Mouse (Mus musculus) spleen, adult 2 months (tissue): ENCODE results near the gene Zfp777. TPM values are rescaled to one million over a fixed set of nuclear protein-coding genes. Genes with fewer than 3 reads are reported as not detected.
A peak's percentile ranks its signal among the peaks of the same experiment; 100 is the strongest.

Experiments
- DNase-seq, 2 experiments: peaks; one replicate each; pipeline versions ENCODE4 v3.0.0 to v3.0.0-alpha.2; 2012 to 2021; ENCODE audit warnings: low spot score in 2 of 2, low read depth in 1 of 2
- H3K27ac ChIP-seq: fragments of 200-500 bp; 2 replicates; pipeline ENCODE4 v1.5.1; 2012; ENCODE audit warnings: low read length, inconsistent platforms; ENCODE audit not compliant: insufficient read depth
- H3K27me3 ChIP-seq: fragments of 200-500 bp; 2 replicates; pipeline ENCODE4 v1.6.1; 2012; ENCODE audit warnings: mild to moderate bottlenecking, moderate library complexity, low read length, inconsistent platforms; ENCODE audit not compliant: control insufficient read depth, insufficient read depth
- H3K36me3 ChIP-seq: fragments of 200-500 bp; 2 replicates; pipeline ENCODE4 v1.6.1; 2012; ENCODE audit warnings: mild to moderate bottlenecking, low read length, inconsistent platforms; ENCODE audit not compliant: control insufficient read depth, insufficient read depth
- H3K4me1 ChIP-seq: fragments of 200-500 bp; 2 replicates; pipeline ENCODE4 v1.6.1; 2011; ENCODE audit warnings: inconsistent platforms; ENCODE audit not compliant: control insufficient read depth, insufficient read depth, insufficient read length
- H3K4me3 ChIP-seq: fragments of 200-500 bp; 2 replicates; pipeline ENCODE4 v1.5.1; 2011; ENCODE audit warnings: mild to moderate bottlenecking, inconsistent platforms; ENCODE audit not compliant: insufficient read depth, insufficient read length; ENCODE audit errors: extremely low read depth
- CTCF ChIP-seq: fragments of 200-500 bp; IDR thresholded peaks from 2 replicates; pipeline ENCODE4 v1.5.1; 2011; ENCODE audit warnings: mild to moderate bottlenecking, inconsistent platforms; ENCODE audit not compliant: insufficient read depth, insufficient read length, insufficient replicate concordance; ENCODE audit errors: extremely low read depth
- POLR2A ChIP-seq: fragments of 200-500 bp; IDR thresholded peaks from 2 replicates; pipeline ENCODE4 v1.6.1; 2011; ENCODE audit warnings: low read depth, low read length, inconsistent platforms
- WGBS: fragments of 180-500 bp; shearing (Covaris S2); methylation state at CpG from one replicate; pipeline ENCODE4 v1.1.7; 2018; 5-methylcytosine and 5-hydroxymethylcytosine counted together
- polyA plus RNA-seq: library from polyadenylated mRNA; depleted of rRNA; stranded (reverse); fragments of >200 nt; gene quantifications from 2 replicates; pipeline ENCODE4 v1.2.3, GENCODE M21; 2012

The Zfp777 gene
- polyA plus RNA-seq, 1 experiment: 17.1 TPM

DNA sequence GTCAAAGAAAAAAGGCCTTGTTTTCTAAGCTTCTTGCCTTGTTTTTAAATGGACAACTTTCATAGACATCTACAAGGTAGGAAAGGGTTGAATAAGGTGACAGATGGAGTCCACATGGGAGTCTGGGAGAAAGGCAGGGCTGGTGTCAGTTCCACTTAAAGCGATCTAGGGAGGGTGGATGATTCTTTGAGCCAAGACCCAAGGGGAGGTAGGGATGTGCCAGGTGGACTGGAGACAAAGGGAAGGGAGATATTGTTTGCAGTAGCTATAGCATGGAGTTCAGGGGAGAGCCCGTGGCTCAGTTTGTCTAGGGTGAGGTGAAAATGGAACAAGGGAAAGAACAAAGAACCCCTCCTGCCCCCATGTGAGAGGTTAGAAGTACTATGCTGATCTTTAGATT, 11.7 kb upstream of the Zfp777 start:
- TF ChIP-seq POLR2A (no peak), CTCF (no peak)
- no peaks in the 10 kb centered on the region for H3K27me3 ChIP-seq
- no peak overlapping the region for H3K27ac ChIP-seq
- no peak for DNase-seq
- no peak overlapping the region for H3K4me3 ChIP-seq
- H3K36me3 ChIP-seq: peaks cover 22% of the 10 kb centered on the region
- 93% methylated on average over 2 of the region's 2 CpGs for WGBS
- H3K4me1 ChIP-seq: no peaks in the 10 kb centered on the region

- Histone ChIP-seq H3K36me3 (no peaks in the 10 kb centered on the region), H3K27ac (no peak overlapping the region), H3K4me3 (no peak overlapping the region), H3K4me1 (peaks cover 9% of the 10 kb centered on the region), H3K27me3 (no peaks in the 10 kb centered on the region)
- TF ChIP-seq POLR2A: no peak
- TF ChIP-seq CTCF: no peak
- no peak for DNase-seq
- WGBS: 74% methylated on average over 6 of the region's 6 CpGs
Observed at GRCm38 (mm10) chr6:48052136-48052535, 3.4 kb upstream of the Zfp777 start.

DNA sequence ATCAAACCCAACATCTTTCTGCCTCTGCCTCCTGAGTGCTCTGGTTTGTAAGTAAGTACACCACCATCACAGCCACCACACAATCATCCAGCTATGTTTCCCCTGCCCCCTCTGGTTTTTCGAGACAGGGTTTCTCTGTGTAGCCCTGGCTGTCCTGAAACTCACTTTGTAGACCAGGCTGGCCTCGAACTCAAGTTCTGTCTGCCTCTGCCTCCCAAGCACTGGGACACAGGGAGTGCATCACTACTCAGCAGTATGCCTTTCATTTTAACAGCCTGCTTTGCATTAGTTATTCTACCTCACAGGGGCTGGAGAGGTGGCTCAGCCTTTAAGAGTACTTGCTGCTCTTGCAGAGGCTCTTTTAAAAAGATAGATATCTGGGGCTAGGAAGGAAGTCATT, 3.0 kb upstream of the Zfp777 start:
- H3K27me3 ChIP-seq: no peaks in the 10 kb centered on the region
- no peak for DNase-seq
- 76% methylated on average over 2 of the region's 2 CpGs for WGBS
- H3K36me3 ChIP-seq: no peaks in the 10 kb centered on the region
- H3K4me1 ChIP-seq: peaks cover 11% of the 10 kb centered on the region
- no peak overlapping the region for H3K27ac ChIP-seq
- H3K4me3 ChIP-seq: no peak overlapping the region
- TF ChIP-seq CTCF: no peak
- no peak for TF ChIP-seq POLR2A

GRCm38 (mm10) chr6:48049273-48050065, 758 bp upstream of the Zfp777 start:
- Histone ChIP-seq H3K4me1 (peaks cover 11% of the 10 kb centered on the region), H3K27ac (no peak overlapping the region), H3K4me3 (peak overlapping the region; percentile 57; the same call in 1 of the 2 replicates), H3K27me3 (no peaks in the 10 kb centered on the region), H3K36me3 (no peaks in the 10 kb centered on the region)
- TF ChIP-seq CTCF (no peak), POLR2A (no peak)
- DNase-seq: no peak
- WGBS: 19% methylated on average over 9 of the region's 9 CpGs

DNA sequence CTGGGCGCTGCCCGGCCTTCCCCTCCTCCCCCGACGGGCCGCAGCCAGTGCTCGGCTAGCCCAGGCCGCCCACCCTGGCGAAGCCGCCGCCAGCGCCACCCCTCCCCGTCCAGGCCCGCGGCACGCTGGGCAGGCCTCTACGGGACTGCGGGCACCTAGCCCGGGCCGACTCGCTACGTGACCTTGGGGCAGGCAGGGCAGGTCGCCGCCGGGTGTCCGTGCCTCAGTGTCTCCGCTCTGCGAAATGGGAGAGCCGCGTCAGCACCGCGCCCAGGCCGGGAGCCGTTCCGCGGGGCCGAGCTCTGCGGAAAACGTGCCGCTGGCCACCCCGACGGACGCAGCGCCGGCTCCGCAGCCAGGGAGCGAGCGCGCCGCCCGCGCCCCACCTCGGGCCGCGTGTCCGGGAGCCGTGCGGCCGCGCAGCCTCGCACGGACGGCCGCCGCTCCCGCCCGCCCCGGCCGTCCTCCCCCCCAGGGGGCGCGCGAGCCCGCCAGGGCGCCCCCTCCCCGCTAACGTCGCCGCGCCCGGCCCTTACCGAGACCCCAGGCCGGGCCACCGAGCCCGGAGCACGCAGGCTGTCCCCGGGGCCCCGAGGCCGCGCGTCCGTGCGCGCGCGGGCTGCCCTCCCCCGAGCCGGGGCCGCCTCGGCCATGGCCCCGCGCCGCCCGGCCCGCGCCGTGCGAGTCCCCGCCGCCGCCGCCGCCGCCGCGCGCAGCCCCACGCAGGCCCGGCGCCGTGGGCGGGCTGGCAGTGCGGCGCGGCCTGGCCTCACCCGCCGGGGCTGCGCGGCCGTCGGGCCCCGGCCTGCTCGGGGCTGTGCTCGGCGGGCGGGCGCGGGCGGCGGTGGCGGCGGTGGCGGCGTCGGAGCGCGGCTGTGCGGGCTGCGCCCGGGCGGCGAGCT, 1.0 kb downstream of the Zfp777 start:
- Histone ChIP-seq H3K27me3 (no peaks in the 10 kb centered on the region), H3K4me3 (peak overlapping the region; percentile 61), H3K4me1 (peaks cover 11% of the 10 kb centered on the region), H3K36me3 (peaks cover 7% of the 10 kb centered on the region), H3K27ac (peak overlapping the region; percentile 25; the same call in 1 of the 2 replicates)
- WGBS: 14% methylated on average over 148 of the region's 150 CpGs
- peak in 1 of 2 experiments; percentile 19 for DNase-seq
- TF ChIP-seq POLR2A (no peak), CTCF (no peak)

GRCm38 (mm10) chr6:48047114-48047449, 1.6 kb downstream of the Zfp777 start:
- no peak for TF ChIP-seq POLR2A
- no peak for TF ChIP-seq CTCF
- Histone ChIP-seq H3K27ac (no peak overlapping the region), H3K27me3 (no peaks in the 10 kb centered on the region), H3K4me1 (peaks cover 11% of the 10 kb centered on the region), H3K36me3 (peaks cover 10% of the 10 kb centered on the region), H3K4me3 (peak overlapping the region; percentile 61; the same call in 1 of the 2 replicates)
- WGBS: 9% methylated on average over 12 of the region's 12 CpGs
- DNase-seq: no peak

DNA sequence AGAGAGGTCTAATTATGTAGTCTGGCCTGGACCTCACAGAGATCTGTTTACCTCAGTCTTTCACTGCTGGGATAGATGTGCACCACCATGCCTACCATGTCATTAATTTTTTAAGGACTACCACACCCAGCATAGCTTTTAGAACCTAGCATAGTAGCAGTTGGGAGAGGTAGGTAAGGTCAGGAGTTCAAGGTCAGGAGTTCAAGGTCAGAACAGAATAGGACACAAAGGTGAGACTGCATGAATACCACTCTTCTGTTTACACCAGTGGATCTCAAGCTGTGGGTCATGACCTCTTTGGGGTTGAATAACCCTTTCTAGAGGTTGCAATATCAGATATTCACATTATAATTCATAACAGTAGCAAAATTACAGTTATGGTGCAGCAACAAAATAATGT, 16.1 kb downstream of the Zfp777 start:
- Histone ChIP-seq H3K27me3 (no peaks in the 10 kb centered on the region), H3K4me3 (no peak overlapping the region), H3K4me1 (no peaks in the 10 kb centered on the region), H3K36me3 (peaks cover 36% of the 10 kb centered on the region), H3K27ac (no peak overlapping the region)
- no peak for DNase-seq
- TF ChIP-seq POLR2A (no peak), CTCF (no peak)
